Comparison of ENCODE assay signal across 12 mouse cellular contexts in genomic region chr5:123382686-123383085, GRCm38 (mm10).
"Had no signal": no experiment of that assay in that cellular context is flagged by ENCODE, and none has a peak within 500 bp of the region (broad histone marks: within the 10 kb centered on the region; RNA-seq: fewer than 3 reads in every experiment).

No protein-coding gene starts in this region.

- H3K36me3 ChIP-seq: limb, embryonic 13.5 days; liver, embryonic 15.5 days; midbrain, embryonic 15.5 days; neural tube, embryonic 12.5 days had no signal

- H3K4me1 ChIP-seq: midbrain, embryonic 15.5 days had no signal

- H3K4me3 ChIP-seq: layer of hippocampus, adult 2 months; limb, embryonic 13.5 days; liver, embryonic 15.5 days; midbrain, embryonic 15.5 days; neural tube, embryonic 12.5 days had no signal

- DNase-seq: left cerebral cortex, postnatal 4 days; retina, postnatal 1 day; right cerebral cortex, postnatal 14 days; thymus, adult 18-20 months; thymus, postnatal 14 days had no signal

- H3K27me3 ChIP-seq: midbrain, embryonic 15.5 days; neural tube, embryonic 12.5 days had no signal

- H3K9me3 ChIP-seq: liver, embryonic 15.5 days; midbrain, embryonic 15.5 days; neural tube, embryonic 12.5 days had no signal

- H3K27ac ChIP-seq: kidney, postnatal 0 days; layer of hippocampus, adult 2 months; limb, embryonic 13.5 days; liver, embryonic 15.5 days; midbrain, embryonic 15.5 days; neural tube, embryonic 12.5 days; stomach, postnatal 0 days had no signal
